Mouse (Mus musculus) liver, embryonic 13.5 days (tissue): ENCODE data around the gene Lbhd2. TPM values are rescaled to one million over a fixed set of nuclear protein-coding genes. Genes with fewer than 3 reads are reported as not detected.

Experiments used
- ATAC-seq: fragments of 200-750 bp; cut with Nextera tagmentation; 2 replicates; pipeline ENCODE4 v1.8.0; 2017; ENCODE audit warnings: low read depth, mild to moderate bottlenecking, moderate number of reproducible peaks, moderate library complexity
- DNase-seq: peaks from one replicate; pipeline ENCODE4 v3.0.0; 2022
- H3K27ac ChIP-seq: fragments of 300-500 bp; sonication (generic); 2 replicates; pipeline ENCODE4 v1.5.1; 2015; ENCODE audit warnings: moderate library complexity, mild to moderate bottlenecking, inconsistent platforms
- H3K27me3 ChIP-seq: fragments of 300-500 bp; sonication (generic); 2 replicates; pipeline ENCODE4 v1.6.1; 2015; ENCODE audit warnings: mild to moderate bottlenecking, inconsistent platforms
- H3K36me3 ChIP-seq: fragments of 300-500 bp; sonication (generic); 2 replicates; pipeline ENCODE4 v1.6.1; 2015; ENCODE audit warnings: mild to moderate bottlenecking, inconsistent platforms
- H3K4me1 ChIP-seq: fragments of 300-500 bp; sonication (generic); replicated peaks from 2 replicates; pipeline ENCODE4 v1.6.1; 2015; ENCODE audit warnings: inconsistent platforms
- H3K4me2 ChIP-seq: fragments of 300-500 bp; sonication (generic); 2 replicates; pipeline ENCODE4 v1.6.1; 2015; ENCODE audit warnings: inconsistent platforms, mild to moderate bottlenecking, moderate library complexity
- H3K4me3 ChIP-seq: fragments of 300-500 bp; sonication (generic); replicated peaks from 2 replicates; pipeline ENCODE4 v1.5.1; 2015; ENCODE audit warnings: mild to moderate bottlenecking, inconsistent platforms
- H3K9ac ChIP-seq: fragments of 300-500 bp; sonication (generic); 2 replicates; pipeline ENCODE4 v1.6.1; 2015; ENCODE audit warnings: mild to moderate bottlenecking, inconsistent platforms
- H3K9me3 ChIP-seq: fragments of 300-500 bp; sonication (generic); replicated peaks from 2 replicates; pipeline ENCODE4 v1.6.1; 2016; ENCODE audit warnings: inconsistent platforms
- WGBS: fragments of 180-500 bp; shearing (Covaris S2); methylation state at CpG from one replicate; pipeline ENCODE4 v1.1.7; 2015; ENCODE audit not compliant: insufficient replicate concordance; 5-methylcytosine and 5-hydroxymethylcytosine counted together
- polyA plus RNA-seq: library from polyadenylated mRNA; unstranded; fragments of >200 nt; fragmentation: Nextera tagmentation; extraction: Ambion mirVana; gene quantifications from 2 replicates; pipeline ENCODE4 v1.2.1, GENCODE M21; 2015

The Lbhd2 gene
- polyA plus RNA-seq, 1 experiment from 2014 or later, result not detected

DNA sequence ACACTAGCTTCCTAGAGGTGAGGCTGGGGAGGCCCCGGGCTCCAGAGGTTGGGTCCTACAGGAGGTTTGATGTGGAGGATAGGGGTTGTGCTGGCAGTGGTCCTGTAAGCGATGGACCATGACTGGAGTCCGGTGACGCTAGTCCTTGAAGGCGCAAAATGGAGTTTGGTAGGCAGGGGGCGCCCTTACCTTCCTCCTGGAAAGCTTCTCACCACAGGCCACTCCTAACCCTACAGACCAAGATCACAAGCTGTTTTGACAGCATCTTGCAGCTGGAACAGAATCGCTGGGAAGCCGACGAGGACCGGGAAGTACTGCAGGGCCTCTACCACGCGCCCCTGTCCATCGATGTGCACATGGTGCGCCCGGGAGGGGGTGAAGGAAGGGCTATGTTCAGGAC is 18.6 kb downstream of the Lbhd2 start:
- Histone ChIP-seq H3K27ac (no peak overlapping the region), H3K4me1 (peaks cover 81% of the 10 kb centered on the region), H3K9me3 (no peaks in the 10 kb centered on the region), H3K4me3 (no peak overlapping the region), H3K9ac (no peak overlapping the region), H3K4me2 (no peak overlapping the region), H3K36me3 (0 out of 2 replicates have a peak, but pooled peaks cover 6% of the 10 kb centered on the region), H3K27me3 (peaks cover 89% of the 10 kb centered on the region)
- DNase-seq (peak; percentile 67), ATAC-seq (no peak)
- WGBS, result 2% methylated on average over 15 of the region's 15 CpGs

GRCm38 (mm10) chr12:111425789-111426460 is 19.3 kb downstream of the Lbhd2 start:
- WGBS, result 21% methylated on average over 29 of the region's 29 CpGs
- Histone ChIP-seq H3K4me2 (no peak overlapping the region), H3K36me3 (0 out of 2 replicates have a peak, but pooled peaks cover 6% of the 10 kb centered on the region), H3K4me1 (peaks cover 81% of the 10 kb centered on the region), H3K9ac (no peak overlapping the region), H3K27me3 (peaks cover 92% of the 10 kb centered on the region), H3K4me3 (no peak overlapping the region), H3K27ac (no peak overlapping the region), H3K9me3 (no peaks in the 10 kb centered on the region)
- DNase-seq (peak; percentile 81), ATAC-seq (peak; percentile 49)

DNA sequence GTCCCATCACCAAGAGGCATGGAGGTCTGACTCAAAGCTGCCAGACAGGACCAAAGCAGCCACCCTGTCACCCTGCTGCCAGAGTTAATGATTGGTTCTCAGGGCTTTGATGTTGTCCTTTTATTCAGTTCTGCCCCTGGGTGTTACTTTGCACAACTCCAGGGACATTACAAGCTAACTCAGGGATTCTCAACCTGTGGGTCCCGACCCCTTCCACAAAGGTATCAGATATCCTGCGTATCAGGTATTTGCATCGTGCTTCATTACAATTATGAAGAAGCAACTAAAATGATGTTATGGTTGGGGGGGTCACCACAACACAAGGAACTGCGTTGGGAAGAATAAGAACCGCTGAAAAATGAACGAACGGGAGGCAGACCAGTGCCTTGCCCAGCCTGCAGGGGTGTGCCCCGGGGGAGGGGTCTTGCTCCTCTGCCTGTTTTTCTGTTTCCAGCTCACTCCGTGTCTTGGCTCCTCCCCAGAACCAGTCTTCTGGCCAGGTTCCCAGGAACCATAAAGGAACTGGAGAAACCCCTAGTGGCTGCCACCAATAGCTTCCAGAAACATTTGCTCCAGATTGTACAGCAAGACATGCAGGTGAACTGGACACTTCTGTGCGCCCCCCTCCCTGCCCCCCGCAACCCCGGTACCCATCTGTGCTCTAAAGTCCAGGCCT is 21.0 kb downstream of the Lbhd2 start:
- no peak overlapping the region for H3K4me2 ChIP-seq
- H3K27me3 ChIP-seq, result peaks cover 86% of the 10 kb centered on the region
- DNase-seq (no peak), ATAC-seq (no peak)
- 0 out of 2 replicates have a peak, but pooled peaks cover 6% of the 10 kb centered on the region for H3K36me3 ChIP-seq
- H3K4me3 ChIP-seq, result no peak overlapping the region
- WGBS, result 58% methylated on average over 12 of the region's 12 CpGs
- H3K27ac ChIP-seq, result no peak overlapping the region
- no peak overlapping the region for H3K9ac ChIP-seq
- H3K9me3 ChIP-seq, result no peaks in the 10 kb centered on the region
- peaks cover 83% of the 10 kb centered on the region for H3K4me1 ChIP-seq

DNA sequence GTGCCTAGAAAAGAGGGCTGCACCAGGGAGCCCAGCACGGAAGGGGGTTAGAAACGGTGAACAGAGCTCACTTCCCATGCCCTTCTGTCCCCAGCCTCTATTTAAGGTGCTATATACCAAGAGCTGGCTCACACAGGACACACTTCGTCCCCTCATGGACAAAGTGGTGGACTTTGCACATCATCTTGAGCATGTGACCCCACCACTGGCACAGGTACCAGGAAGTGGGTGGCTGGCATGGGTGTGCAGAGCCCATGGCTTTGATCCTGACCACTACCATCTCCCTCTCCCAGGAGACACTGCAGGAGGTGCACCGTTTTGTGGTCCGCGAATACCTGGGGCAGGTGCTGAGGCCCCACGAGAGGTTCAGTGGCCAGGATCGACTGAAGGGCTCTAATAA is 21.8 kb downstream of the Lbhd2 start:
- WGBS, result 34% methylated on average over 8 of the region's 8 CpGs
- Histone ChIP-seq H3K4me1 (peaks cover 84% of the 10 kb centered on the region), H3K4me3 (no peak overlapping the region), H3K27ac (no peak overlapping the region), H3K36me3 (0 out of 2 replicates have a peak, but pooled peaks cover 6% of the 10 kb centered on the region), H3K27me3 (peaks cover 78% of the 10 kb centered on the region), H3K4me2 (peak overlapping the region; percentile 69), H3K9me3 (no peaks in the 10 kb centered on the region), H3K9ac (no peak overlapping the region)
- DNase-seq (no peak), ATAC-seq (no peak)

DNA sequence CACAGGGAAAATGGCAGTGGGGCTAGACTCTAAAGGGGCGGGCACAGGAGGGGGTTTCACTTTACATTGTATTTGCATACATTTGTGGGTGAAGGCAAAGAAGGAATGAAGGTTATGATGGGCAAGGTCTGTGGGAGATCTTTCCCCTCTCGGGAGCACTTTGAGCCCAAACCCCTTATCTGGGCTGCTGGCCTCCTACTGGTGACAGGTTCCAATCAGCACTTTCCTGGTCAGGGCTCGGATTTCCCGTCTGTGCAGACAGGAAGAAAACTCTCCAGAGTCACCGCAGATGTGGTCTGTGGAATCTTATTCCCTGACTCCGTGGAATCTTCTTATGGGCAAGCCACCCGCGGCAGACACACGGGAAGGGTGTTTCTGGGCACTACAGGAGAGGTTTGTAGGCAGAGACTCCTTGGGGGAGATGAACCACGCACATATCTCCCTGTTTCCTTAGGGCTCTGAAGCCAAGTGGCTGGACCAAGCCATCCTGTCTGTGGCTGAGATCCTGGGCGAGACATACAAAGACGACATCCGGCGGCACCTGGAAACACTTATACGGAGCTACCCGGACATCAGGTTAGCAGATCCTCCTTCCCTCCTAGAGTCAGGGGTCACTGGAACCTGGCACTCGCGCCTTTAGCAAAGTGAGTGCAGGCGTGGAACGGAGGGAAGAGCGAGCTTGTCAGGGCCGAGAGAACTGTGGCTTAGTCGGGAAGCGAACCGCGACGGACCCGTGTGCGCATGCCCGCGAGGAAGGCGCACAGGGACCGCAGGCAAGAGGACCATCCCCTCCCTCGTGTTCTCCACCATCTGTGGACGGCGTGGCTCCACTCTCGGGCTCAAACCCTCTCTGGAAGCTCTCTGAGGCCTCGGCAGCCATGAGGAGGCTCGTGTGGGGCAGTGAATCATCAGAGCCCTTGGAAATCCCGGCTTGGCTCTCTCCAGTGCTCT is 22.6 kb downstream of the Lbhd2 start:
- DNase-seq, result no peak
- 0 out of 2 replicates have a peak, but pooled peaks cover 3% of the 10 kb centered on the region for H3K36me3 ChIP-seq
- H3K27ac ChIP-seq, result no peak overlapping the region; the same call in 1 of the 2 replicates
- no peaks in the 10 kb centered on the region for H3K9me3 ChIP-seq
- H3K4me2 ChIP-seq, result peak overlapping the region; percentile 69
- H3K4me1 ChIP-seq, result peaks cover 85% of the 10 kb centered on the region
- H3K27me3 ChIP-seq, result peaks cover 69% of the 10 kb centered on the region
- ATAC-seq, result no peak
- 2% methylated on average over 40 of the region's 40 CpGs for WGBS
- peak overlapping the region; percentile 50 for H3K4me3 ChIP-seq
- H3K9ac ChIP-seq, result peak overlapping the region; percentile 40

- no peaks in the 10 kb centered on the region for H3K9me3 ChIP-seq
- DNase-seq, result no peak
- H3K4me2 ChIP-seq, result peak overlapping the region; percentile 69
- H3K27ac ChIP-seq, result peak overlapping the region; percentile 3; the same call in 1 of the 2 replicates
- peak overlapping the region; percentile 50 for H3K4me3 ChIP-seq
- peaks cover 95% of the 10 kb centered on the region for H3K4me1 ChIP-seq
- H3K27me3 ChIP-seq, result peaks cover 59% of the 10 kb centered on the region
- H3K36me3 ChIP-seq, result 0 out of 2 replicates have a peak, but pooled peaks cover 3% of the 10 kb centered on the region
- WGBS, result 17% methylated on average over 27 of the region's 27 CpGs
- peak overlapping the region; percentile 40; the same call in 1 of the 2 replicates for H3K9ac ChIP-seq
- no peak for ATAC-seq
Measured at GRCm38 (mm10) chr12:111430049-111430867, 23.6 kb downstream of the Lbhd2 start.

GRCm38 (mm10) chr12:111430868-111431817 is 24.5 kb downstream of the Lbhd2 start:
- Histone ChIP-seq H3K9ac (0 out of 2 replicates have a peak overlapping the region, but pooled peaks have one; percentile 40), H3K4me2 (no peak overlapping the region), H3K4me3 (no peak overlapping the region), H3K36me3 (0 out of 2 replicates have a peak, but pooled peaks cover 3% of the 10 kb centered on the region), H3K9me3 (no peaks in the 10 kb centered on the region), H3K27ac (peak overlapping the region; percentile 32; the same call in 1 of the 2 replicates), H3K4me1 (peaks cover 96% of the 10 kb centered on the region), H3K27me3 (peaks cover 51% of the 10 kb centered on the region)
- no peak for ATAC-seq
- DNase-seq, result no peak
- WGBS, result 47% methylated on average over 14 of the region's 14 CpGs

DNA sequence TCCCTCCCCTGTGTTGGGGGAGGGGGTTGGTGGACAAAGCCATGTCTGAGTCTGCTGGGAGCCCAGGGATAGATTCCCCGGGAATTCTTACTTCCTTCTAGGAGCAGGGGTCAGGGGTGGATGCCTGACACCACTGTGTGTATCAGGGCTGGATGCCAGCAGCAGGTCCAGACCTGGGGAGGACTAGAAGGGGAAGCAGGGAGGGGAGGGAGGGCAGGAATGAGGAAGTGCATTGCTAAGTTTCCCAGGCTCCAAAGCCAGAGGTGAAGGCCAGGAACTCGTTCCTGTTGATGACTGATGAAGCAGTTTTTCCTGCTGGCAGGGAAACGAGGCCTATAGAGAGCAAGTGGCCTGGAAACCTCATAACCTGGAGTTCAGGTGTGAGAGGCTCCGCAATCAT is 25.5 kb downstream of the Lbhd2 start:
- peaks cover 100% of the 10 kb centered on the region for H3K4me1 ChIP-seq

DNA sequence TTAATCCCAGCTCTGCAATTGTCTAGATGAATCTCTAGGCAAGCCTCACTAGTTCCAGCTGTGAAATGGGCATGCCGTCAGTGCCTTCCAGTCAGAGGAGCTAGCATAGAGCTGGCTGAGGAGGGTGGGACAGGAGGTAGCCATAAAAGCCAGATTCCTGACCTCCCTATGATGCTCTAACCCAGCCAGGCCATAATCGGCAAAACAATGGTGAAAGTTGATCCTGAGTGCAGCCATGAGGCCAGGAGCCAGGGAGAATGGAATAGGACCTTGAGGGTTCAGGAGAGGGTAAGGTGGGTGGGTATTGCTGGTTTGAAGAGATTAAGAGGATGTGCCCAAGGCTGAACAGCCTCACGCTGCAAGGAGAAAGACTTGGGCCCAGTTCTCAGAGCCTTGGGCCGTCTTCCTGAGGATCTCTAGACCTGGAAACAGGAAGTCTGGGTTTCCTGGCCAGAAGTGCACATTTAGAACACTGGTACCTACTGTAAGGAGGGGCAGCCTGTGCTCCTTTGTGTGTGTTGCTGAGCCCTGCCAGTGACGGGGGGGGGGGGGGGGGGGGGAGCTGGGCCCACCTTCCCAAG is 26.2 kb downstream of the Lbhd2 start:
- H3K27ac ChIP-seq, result peak overlapping the region; percentile 75
- H3K4me2 ChIP-seq, result 0 out of 2 replicates have a peak overlapping the region, but pooled peaks have one; percentile 22
- 47% methylated on average over 4 of the region's 5 CpGs for WGBS
- no peaks in the 10 kb centered on the region for H3K36me3 ChIP-seq
- H3K9ac ChIP-seq, result peak overlapping the region; percentile 46; the same call in 1 of the 2 replicates
- DNase-seq (no peak), ATAC-seq (no peak; the same call in 1 of the 2 replicates)
- no peak overlapping the region for H3K4me3 ChIP-seq
- peaks cover 100% of the 10 kb centered on the region for H3K4me1 ChIP-seq
- peaks cover 39% of the 10 kb centered on the region for H3K27me3 ChIP-seq
- H3K9me3 ChIP-seq, result no peaks in the 10 kb centered on the region

More for the DNA sequence above, 25.5 kb downstream of the Lbhd2 start:
- Histone ChIP-seq H3K4me3 (no peak overlapping the region), H3K4me2 (no peak overlapping the region), H3K9me3 (no peaks in the 10 kb centered on the region), H3K36me3 (0 out of 2 replicates have a peak, but pooled peaks cover 2% of the 10 kb centered on the region), H3K27me3 (peaks cover 47% of the 10 kb centered on the region), H3K9ac (0 out of 2 replicates have a peak overlapping the region, but pooled peaks have one; percentile 6), H3K27ac (peak overlapping the region; percentile 75)
- ATAC-seq (no peak), DNase-seq (no peak)
- WGBS, result 41% methylated on average over 4 of the region's 4 CpGs
